Mouse (Mus musculus) forebrain, embryonic 10.5 days (tissue): ENCODE results near the gene Crim1. TPM values are rescaled to one million over a fixed set of nuclear protein-coding genes. Genes with fewer than 3 reads are reported as not detected.

Source experiments
- DNase-seq: peaks from one replicate; pipeline ENCODE4 v3.0.0-alpha.2; 2017; ENCODE audit warnings: low spot score; ENCODE audit errors: extremely low spot score
- H3K27ac ChIP-seq: fragments of 300-500 bp; sonication (generic); 2 replicates; pipeline ENCODE4 v1.5.1; 2016; ENCODE audit warnings: mild to moderate bottlenecking
- H3K27me3 ChIP-seq: fragments of 300-500 bp; sonication (generic); 2 replicates; pipeline ENCODE4 v1.6.1; 2016; ENCODE audit warnings: mild to moderate bottlenecking; ENCODE audit not compliant: poor library complexity, severe bottlenecking
- H3K36me3 ChIP-seq: fragments of 300-500 bp; sonication (generic); replicated peaks from 2 replicates; pipeline ENCODE4 v1.6.1; 2016; ENCODE audit warnings: mild to moderate bottlenecking, moderate library complexity
- H3K4me1 ChIP-seq: fragments of 300-500 bp; sonication (generic); 2 replicates; pipeline ENCODE4 v1.6.1; 2016
- H3K4me3 ChIP-seq: fragments of 300-500 bp; sonication (generic); 2 replicates; pipeline ENCODE4 v1.5.1; 2016; ENCODE audit warnings: mild to moderate bottlenecking, moderate library complexity
- H3K9me3 ChIP-seq: fragments of 300-500 bp; sonication (generic); 2 replicates; pipeline ENCODE4 v1.6.1; 2016; ENCODE audit warnings: mild to moderate bottlenecking, moderate library complexity
- WGBS: fragments of 180-500 bp; shearing (Covaris S2); methylation state at CpG from one replicate; pipeline ENCODE4 v1.1.7; 2016; 5-methylcytosine and 5-hydroxymethylcytosine counted together
- polyA plus RNA-seq: library from polyadenylated mRNA; unstranded; fragments of >200 nt; fragmentation: Nextera tagmentation; extraction: Ambion mirVana; gene quantifications from 2 replicates; pipeline ENCODE4 v1.2.1, GENCODE M21; 2016

Crim1 gene
- polyA plus RNA-seq, 1 experiment from 2014 or later = 1.8 TPM

- Histone ChIP-seq H3K27ac (no peak overlapping the region), H3K36me3 (no peaks in the 10 kb centered on the region), H3K9me3 (no peaks in the 10 kb centered on the region), H3K27me3 (no peaks in the 10 kb centered on the region), H3K4me3 (no peak overlapping the region), H3K4me1 (no peaks in the 10 kb centered on the region)
- DNase-seq = no peak
- WGBS = 84% methylated on average over 7 of the region's 7 CpGs
Measured at GRCm38 (mm10) chr17:78265135-78265534, 65.1 kb downstream of the Crim1 start.

GRCm38 (mm10) chr17:78266271-78266670 is 66.2 kb downstream of the Crim1 start:
- Histone ChIP-seq H3K27me3 (no peaks in the 10 kb centered on the region), H3K36me3 (no peaks in the 10 kb centered on the region), H3K27ac (no peak overlapping the region), H3K4me1 (no peaks in the 10 kb centered on the region), H3K4me3 (no peak overlapping the region), H3K9me3 (no peaks in the 10 kb centered on the region)
- 89% methylated on average over 2 of the region's 2 CpGs for WGBS
- DNase-seq = no peak

DNA sequence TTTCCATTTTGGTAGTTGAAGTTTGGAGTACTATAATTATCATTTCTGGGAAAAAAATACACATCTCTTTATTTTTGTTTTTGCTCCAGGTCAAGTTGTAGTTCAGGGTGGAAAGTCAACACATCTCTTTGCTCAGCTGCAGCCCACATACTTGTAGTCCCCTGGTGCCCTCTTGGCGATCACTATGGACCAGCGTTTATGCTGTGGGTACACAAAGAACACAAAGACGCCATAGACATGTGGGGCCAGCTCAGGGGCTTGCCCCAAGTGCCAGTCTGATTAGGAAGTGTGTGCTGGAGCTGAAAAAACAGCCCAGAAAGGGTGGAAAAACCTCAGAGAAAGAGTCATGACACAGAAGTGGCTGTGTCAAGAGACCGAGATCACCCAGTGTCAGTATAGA is 68.5 kb downstream of the Crim1 start:
- Histone ChIP-seq H3K27ac (no peak overlapping the region), H3K4me3 (no peak overlapping the region), H3K4me1 (peaks cover 17% of the 10 kb centered on the region), H3K9me3 (no peaks in the 10 kb centered on the region), H3K27me3 (no peaks in the 10 kb centered on the region), H3K36me3 (no peaks in the 10 kb centered on the region)
- DNase-seq = no peak
- WGBS = 88% methylated on average over 4 of the region's 4 CpGs

DNA sequence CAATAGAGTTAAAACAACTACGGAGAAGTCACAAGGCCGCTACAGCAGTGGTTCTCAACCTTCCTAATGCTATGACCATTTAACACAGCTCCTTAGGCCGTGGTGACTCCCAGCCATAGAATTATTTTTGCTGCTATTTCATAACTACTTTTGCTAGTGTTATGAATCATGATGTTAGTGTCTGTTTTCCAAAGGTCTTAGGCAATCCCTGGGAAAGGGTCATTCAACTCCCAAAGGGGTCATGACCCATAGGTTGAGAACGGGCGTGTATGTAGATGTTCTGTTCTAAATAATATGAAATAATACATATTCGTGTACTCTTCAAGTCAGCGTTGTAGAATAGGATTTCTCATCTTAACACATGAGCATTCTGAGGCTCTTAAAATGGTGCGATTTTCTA is 69.3 kb downstream of the Crim1 start:
- WGBS = 96% methylated on average over 8 of the region's 8 CpGs
- Histone ChIP-seq H3K4me1 (peaks cover 25% of the 10 kb centered on the region), H3K27ac (no peak overlapping the region), H3K27me3 (no peaks in the 10 kb centered on the region), H3K4me3 (no peak overlapping the region), H3K36me3 (no peaks in the 10 kb centered on the region), H3K9me3 (no peaks in the 10 kb centered on the region)
- DNase-seq = no peak

DNA sequence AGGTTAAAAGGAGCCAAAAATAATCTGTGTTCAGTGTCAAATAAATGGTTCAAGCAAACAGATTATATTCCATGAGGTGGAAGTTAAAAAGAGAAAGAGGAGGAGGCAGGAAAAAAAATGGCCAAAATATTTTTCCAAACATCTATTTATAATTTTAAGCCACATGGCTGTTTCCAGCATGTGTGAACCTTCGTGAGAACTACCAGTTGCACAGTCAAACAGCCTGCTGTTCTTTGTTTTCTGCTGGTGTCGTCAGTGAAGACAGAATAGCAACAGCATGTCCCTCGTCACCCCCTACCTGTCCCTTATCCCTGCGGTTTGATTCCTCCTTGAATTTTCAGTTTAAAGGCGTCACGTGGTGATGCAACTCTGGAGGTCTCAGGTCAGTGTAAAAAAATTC is 70.0 kb downstream of the Crim1 start:
- Histone ChIP-seq H3K27me3 (no peaks in the 10 kb centered on the region), H3K27ac (no peak overlapping the region), H3K36me3 (no peaks in the 10 kb centered on the region), H3K4me3 (no peak overlapping the region), H3K9me3 (no peaks in the 10 kb centered on the region), H3K4me1 (peaks cover 32% of the 10 kb centered on the region)
- DNase-seq = no peak
- WGBS = 87% methylated on average over 6 of the region's 6 CpGs

- no peaks in the 10 kb centered on the region for H3K27me3 ChIP-seq
- no peak overlapping the region for H3K27ac ChIP-seq
- WGBS = 94% methylated on average over 8 of the region's 8 CpGs
- peaks cover 39% of the 10 kb centered on the region for H3K4me1 ChIP-seq
- H3K36me3 ChIP-seq = no peaks in the 10 kb centered on the region
- no peak overlapping the region for H3K4me3 ChIP-seq
- no peaks in the 10 kb centered on the region for H3K9me3 ChIP-seq
- no peak for DNase-seq
Measured at GRCm38 (mm10) chr17:78271731-78272130, 71.7 kb downstream of the Crim1 start.

DNA sequence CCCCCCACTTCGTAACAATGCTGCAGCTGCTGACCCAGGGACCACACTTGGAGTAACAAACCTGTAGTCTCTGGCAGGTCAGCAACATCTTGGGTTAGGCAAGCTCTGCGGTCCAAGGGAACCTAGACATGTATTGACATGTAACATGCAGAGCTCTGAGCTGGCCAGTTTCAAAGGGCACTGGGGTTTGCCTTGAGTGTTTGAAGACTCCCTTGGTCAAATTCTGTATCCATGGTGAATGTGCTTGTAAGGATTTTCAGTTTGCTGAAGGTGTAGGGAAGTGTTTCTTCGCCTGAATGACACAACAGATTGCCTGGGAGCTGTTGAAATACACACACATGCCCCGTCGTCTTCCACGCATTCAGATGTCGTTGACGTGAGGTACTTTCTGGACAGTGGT is 72.1 kb downstream of the Crim1 start:
- no peak for DNase-seq
- H3K27me3 ChIP-seq = no peaks in the 10 kb centered on the region
- no peak overlapping the region for H3K27ac ChIP-seq
- WGBS = 94% methylated on average over 8 of the region's 8 CpGs
- peaks cover 39% of the 10 kb centered on the region for H3K4me1 ChIP-seq
- no peaks in the 10 kb centered on the region for H3K9me3 ChIP-seq
- no peaks in the 10 kb centered on the region for H3K36me3 ChIP-seq
- H3K4me3 ChIP-seq = no peak overlapping the region

- Histone ChIP-seq H3K27ac (0 out of 2 replicates have a peak overlapping the region, but pooled peaks have one; percentile 25), H3K4me1 (peaks cover 39% of the 10 kb centered on the region), H3K4me3 (no peak overlapping the region), H3K9me3 (no peaks in the 10 kb centered on the region), H3K36me3 (no peaks in the 10 kb centered on the region), H3K27me3 (no peaks in the 10 kb centered on the region)
- no peak for DNase-seq
- 83% methylated on average over 8 of the region's 8 CpGs for WGBS
Measured at GRCm38 (mm10) chr17:78272713-78273483, 72.8 kb downstream of the Crim1 start.

DNA sequence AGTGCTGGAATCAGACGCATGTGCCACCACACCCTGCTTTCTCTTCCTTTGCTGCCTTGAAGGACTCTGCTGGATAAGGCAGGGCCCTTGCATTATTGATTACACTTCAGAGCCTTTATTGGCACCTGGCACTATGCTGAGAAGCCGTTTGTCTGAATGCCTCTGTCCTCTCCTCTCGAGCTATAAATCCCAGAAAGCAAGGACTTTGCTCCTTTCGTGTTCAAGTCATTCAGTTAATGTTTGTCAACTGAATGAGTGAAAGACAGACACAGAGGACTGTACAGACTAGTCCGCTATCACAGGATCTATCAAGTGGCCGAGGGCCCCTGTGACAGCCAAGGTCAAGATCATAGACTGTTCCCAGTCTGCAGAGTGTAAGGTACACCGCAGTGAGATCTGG is 73.8 kb downstream of the Crim1 start:
- Histone ChIP-seq H3K4me3 (no peak overlapping the region), H3K36me3 (no peaks in the 10 kb centered on the region), H3K9me3 (no peaks in the 10 kb centered on the region), H3K4me1 (peaks cover 43% of the 10 kb centered on the region), H3K27ac (no peak overlapping the region), H3K27me3 (no peaks in the 10 kb centered on the region)
- WGBS = 90% methylated on average over 7 of the region's 7 CpGs
- DNase-seq = no peak

DNA sequence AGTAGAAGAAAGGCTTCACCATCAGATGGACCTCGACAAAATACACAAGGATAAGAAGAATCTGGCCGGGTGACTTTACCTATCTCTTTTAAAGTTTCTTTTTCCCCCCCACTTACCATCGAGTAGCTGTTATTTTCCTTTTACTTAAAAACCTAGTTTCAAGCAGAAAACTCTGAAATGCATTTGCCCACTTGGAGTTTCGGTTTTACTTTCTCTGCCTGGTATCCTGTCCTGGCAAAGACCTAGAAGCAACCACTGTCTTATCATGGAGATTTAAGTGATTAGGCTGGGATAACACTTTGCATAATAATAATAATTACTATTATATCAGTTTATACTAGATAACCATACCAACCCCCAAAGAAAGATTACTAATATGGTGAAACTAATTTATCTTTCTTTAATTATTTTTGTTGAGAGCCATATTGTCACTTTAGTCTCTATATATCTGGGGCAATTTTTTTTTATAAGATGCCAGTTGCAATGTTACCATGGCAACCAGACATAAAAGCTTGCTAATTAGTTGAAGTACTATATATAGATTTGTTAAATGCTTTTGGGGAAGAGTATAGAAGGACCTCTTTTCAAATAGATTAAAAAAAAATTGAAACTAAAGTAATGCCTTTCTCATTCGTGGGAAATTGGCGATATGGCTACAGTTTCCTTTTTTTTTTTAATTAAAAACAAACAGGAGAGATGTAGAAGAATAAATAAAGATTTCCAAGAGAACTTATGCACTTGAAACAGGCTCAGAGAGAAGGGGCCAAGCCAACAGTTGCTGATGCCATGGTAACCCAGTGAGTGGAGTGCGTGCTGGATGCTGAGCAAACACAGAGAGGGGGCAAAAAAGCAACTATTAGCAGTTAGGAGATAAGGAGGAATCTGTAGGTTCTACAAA is 74.8 kb downstream of the Crim1 start:
- H3K4me3 ChIP-seq = no peak overlapping the region
- DNase-seq = no peak
- 84% methylated on average over 7 of the region's 7 CpGs for WGBS
- H3K27me3 ChIP-seq = no peaks in the 10 kb centered on the region
- H3K27ac ChIP-seq = no peak overlapping the region
- H3K9me3 ChIP-seq = no peaks in the 10 kb centered on the region
- H3K4me1 ChIP-seq = peaks cover 52% of the 10 kb centered on the region
- no peaks in the 10 kb centered on the region for H3K36me3 ChIP-seq

DNA sequence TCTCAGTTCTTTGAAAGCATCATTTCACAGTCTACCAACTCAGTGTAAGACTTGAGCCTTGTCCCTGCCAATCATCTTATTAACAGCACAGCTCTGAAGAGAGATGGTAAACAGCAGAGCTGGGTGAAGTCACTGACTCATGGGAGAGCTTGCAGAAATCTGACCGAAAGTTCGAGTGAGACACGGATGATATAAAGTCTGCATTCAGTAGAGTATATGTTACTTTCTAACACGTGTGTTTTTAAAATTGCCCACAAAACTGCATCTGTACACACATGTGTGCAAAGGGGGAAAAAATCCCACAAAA is 75.4 kb downstream of the Crim1 start:
- no peak for DNase-seq
- Histone ChIP-seq H3K9me3 (no peaks in the 10 kb centered on the region), H3K27me3 (no peaks in the 10 kb centered on the region), H3K27ac (no peak overlapping the region), H3K4me1 (peaks cover 56% of the 10 kb centered on the region), H3K4me3 (no peak overlapping the region), H3K36me3 (no peaks in the 10 kb centered on the region)
- 83% methylated on average over 4 of the region's 4 CpGs for WGBS

GRCm38 (mm10) chr17:78279191-78279590 is 79.1 kb downstream of the Crim1 start:
- Histone ChIP-seq H3K27me3 (no peaks in the 10 kb centered on the region), H3K4me1 (peaks cover 41% of the 10 kb centered on the region), H3K9me3 (no peaks in the 10 kb centered on the region), H3K27ac (no peak overlapping the region), H3K4me3 (no peak overlapping the region), H3K36me3 (peaks cover 3% of the 10 kb centered on the region; the same call in 1 of the 2 replicates)
- 82% methylated on average over 12 of the region's 12 CpGs for WGBS
- DNase-seq = no peak
